Mouse (Mus musculus): ENCODE data around the gene 1700016H13Rik.

DNA sequence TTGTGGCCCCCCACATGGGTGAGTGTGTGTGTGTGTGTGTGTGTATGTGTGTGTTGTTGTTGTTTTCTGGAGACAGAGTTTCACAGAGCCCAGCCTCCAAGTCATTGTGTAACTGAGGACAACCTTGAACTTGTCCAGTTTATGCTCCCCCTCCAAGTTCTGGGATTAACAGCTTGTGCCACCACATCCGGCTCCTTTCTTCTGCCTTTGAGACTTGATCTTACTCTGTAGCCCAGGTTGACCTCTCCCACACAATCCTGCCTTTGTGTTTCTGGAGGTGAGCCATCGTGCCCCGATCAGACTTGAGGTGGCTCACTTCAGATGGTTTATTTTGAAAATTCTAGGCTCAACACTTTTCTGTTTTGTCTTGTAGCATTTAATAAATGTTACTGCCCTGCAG, 26.0 kb upstream of the 1700016H13Rik start:
- TF ChIP-seq GATA1 (IDR thresholded peaks at IDR 0.05; ENCODE audit: low read length): no peak
- TF ChIP-seq TAL1 (IDR thresholded peaks at IDR 0.05; ENCODE audit: low read length): no peak

Measured in erythroblast, embryonic 14.5 days (primary cell).